Mouse (Mus musculus) embryonic stem cell, embryonic (primary cell): Measurements from ENCODE around the gene Cct3.
"Not testable (repeated sequence)": the region's sequence is repeated elsewhere in the genome, so short reads cannot be mapped to it uniquely, and the experiment has no call there.

Experiments
- CTCF ChIA-PET, 4 experiments: fragments of 300-600 bp in 2 of 4; fragments of 350-600 bp in 2 of 4; sonication (Branson Sonifier 250); formaldehyde crosslinking; loops; one replicate each; lab custom pipeline; 2022; ENCODE audit warnings: inconsistent platforms in 2 of 4; lab: Charles Lee
- POLR2A ChIA-PET, 4 experiments: fragments of 300-600 bp in 2 of 4; fragments of 350-600 bp in 2 of 4; sonication (Branson Sonifier 250); formaldehyde crosslinking; loops; one replicate each; lab custom pipeline; 2022; ENCODE audit warnings: antibody characterized with exemption in 4 of 4, inconsistent platforms in 1 of 4; lab: Charles Lee

The Cct3 gene

DNA sequence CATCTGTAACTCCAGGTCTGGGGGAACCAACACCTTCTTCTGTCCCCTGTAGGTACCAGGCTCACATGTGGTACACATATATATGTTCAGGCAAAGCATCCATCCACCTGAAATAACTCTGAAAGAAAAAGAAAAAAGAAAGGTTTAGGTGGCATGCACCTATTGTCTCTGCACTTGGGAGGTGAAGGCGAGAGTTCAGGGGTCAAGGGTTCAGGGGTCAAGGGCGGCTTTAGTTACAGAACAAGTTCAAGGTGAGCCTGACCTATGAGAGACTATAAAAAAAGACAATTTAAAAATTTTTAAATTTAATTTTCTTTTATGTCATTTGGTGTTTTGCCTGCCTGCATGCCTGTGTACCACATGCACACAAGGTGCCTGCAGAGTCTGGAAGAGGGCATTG, 16.9 kb upstream of the Cct3 start:
- ChIA-PET POLR2A (interaction anchor here in 2 of 4 experiments (0.6 to 13.2 kb wide), 6 partner anchors 7 to 292 kb away, joined by 3 to 237 read pairs (median 4); partner anchors contain the start of genes Cct3 (in 1 of the 2), Gm38392 (in 1 of the 2), Smg5 (in 1 of the 2) and Tmem79 (in 1 of the 2)), CTCF (interaction anchor here in 1 of 4 experiments (0.8 kb wide), 1 partner anchor 11 kb away, joined by 3 read pairs; no protein-coding TSS in a partner anchor)

GRCm38 (mm10) chr3:88281141-88281916, 15.6 kb upstream of the Cct3 start:
- ChIA-PET CTCF (interaction anchor here in 2 of 4 experiments (0.5 to 2.2 kb wide), 4 partner anchors 9 to 733 kb away, joined by 3 to 6 read pairs (median 3); no protein-coding TSS in a partner anchor), POLR2A (interaction anchor here in 3 of 4 experiments (0.6 to 13.2 kb wide), 40 partner anchors 4 to 883 kb away, joined by 3 to 237 read pairs (median 4); partner anchors contain the start of genes Cct3 (in 3 of the 3), Smg5 (in 3 of the 3), Tmem79 (in 3 of the 3) and Tsacc (in 3 of the 3))

DNA sequence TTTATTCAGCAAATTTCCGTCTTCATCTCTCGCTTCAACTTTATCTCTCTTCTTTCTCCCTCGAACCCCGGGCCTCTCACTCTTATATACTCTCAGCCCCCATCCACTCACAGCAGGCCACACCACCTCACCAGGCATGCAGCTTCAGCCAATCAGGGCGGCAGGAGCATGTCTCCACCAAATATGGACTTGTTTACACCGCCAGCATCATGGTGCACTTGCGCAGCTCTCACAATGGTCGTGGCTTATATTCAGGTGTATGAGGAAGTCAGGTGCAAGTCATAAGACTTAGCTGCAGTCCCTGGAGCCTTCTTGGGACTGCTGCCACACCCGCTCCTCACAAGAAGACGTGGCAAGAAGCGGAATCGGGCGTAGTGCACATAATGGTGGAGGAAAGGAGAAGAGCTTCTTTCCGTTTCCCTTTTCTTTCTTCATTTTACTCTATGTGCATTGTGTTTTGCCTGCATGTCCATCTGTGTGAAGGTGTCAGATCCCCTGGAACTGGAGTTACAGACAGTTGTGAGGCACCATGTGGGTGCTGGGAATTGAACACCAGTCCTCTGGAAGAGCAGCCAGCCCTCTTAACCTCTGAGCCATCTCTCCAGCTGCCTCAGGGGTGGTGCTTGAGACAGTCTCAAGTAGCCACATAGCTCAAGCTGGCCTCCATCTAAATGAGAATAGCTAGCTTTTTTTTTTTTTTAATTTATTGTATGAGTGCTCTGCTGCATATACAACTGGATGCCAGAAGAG, 11.9 kb upstream of the Cct3 start:
- CTCF ChIA-PET = interaction anchor here (0.5 to 1.3 kb wide), 10 partner anchors 8 to 1132 kb away, joined by 3 to 8 read pairs (median 4); partner anchors contain the start of genes Cct3 (in 2 of the 4) and Tsacc (in 2 of the 4)
- POLR2A ChIA-PET = interaction anchor here (0.5 to 12.8 kb wide), 47 partner anchors 8 to 352 kb away, joined by 3 to 237 read pairs (median 4); partner anchors contain the start of genes Cct3 (in 3 of the 4), Smg5 (in 3 of the 4), Tmem79 (in 3 of the 4) and Tsacc (in 3 of the 4)

DNA sequence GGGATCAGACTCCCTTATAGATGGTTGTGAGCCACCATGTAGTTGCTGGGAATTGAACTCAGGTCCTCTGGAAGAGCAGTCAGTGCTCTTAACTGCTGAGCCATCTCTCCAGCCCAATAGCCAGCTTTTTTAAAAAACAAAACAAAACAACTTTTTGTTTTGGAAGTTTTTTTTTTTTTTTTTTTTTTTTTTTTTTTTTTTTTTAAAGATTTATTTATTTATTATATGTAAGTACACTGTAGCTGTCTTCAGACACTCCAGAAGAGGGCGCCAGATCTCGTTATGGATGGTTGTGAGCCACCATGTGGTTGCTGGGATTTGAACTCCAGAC, 11.4 kb upstream of the Cct3 start:
- ChIA-PET POLR2A (interaction anchor here (0.6 to 12.8 kb wide), 42 partner anchors 8 to 351 kb away, joined by 3 to 237 read pairs (median 5); partner anchors contain the start of genes Cct3 (in 3 of the 4), Smg5 (in 3 of the 4), Tmem79 (in 3 of the 4) and Tsacc (in 3 of the 4)), CTCF (interaction anchor here (0.6 to 1.3 kb wide), 9 partner anchors 9 to 1097 kb away, joined by 3 to 8 read pairs (median 3); partner anchors contain the start of genes Cct3 (in 2 of the 4) and Tsacc (in 2 of the 4))

GRCm38 (mm10) chr3:88287110-88287509, 9.8 kb upstream of the Cct3 start, which contains the start of gene Gm38392:
Gm38392 (minus strand) TSS chr3:88287210.
- ChIA-PET CTCF (interaction anchor here in 3 of 4 experiments (1.4 to 2.0 kb wide), 5 partner anchors 10 to 45 kb away, joined by 3 to 6 read pairs (median 5); partner anchors contain the start of genes Cct3 (in 1 of the 3) and Tsacc (in 1 of the 3)), POLR2A (interaction anchor here in 3 of 4 experiments (1.1 to 12.8 kb wide), 13 partner anchors 10 to 284 kb away, joined by 3 to 237 read pairs (median 6); partner anchors contain the start of genes Cct3 (in 3 of the 3), Tsacc (in 3 of the 3), Glmp (in 1 of the 3) and Lmna (in 1 of the 3))

DNA sequence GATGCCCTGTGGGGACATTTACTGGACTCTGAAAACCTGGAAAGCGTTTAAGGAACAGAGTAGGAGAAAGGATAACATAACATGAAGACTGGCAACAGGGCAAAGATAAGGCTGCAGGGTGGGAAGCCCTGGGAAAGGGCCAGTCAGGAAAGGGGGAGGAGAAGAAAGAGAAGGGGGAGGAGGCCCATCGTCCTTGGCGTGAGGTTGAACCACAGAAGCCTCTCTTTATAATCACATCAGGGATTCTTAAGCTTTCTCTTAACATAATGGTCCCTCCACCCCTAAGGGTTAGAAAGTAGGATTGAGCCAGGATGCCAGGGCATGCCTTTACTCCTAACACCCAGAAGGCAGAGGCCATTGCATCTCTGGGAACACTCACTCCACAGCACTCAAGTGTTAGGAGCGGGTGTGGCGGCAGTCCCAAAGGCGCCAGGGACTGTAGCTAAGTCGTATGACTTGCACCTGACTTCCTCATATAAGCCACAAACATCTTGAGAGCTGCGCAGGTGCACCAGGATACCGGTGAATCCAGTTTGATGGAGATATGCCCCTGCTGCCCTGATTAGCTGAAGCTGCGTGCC, 8.7 kb upstream of the Cct3 start:
- ChIA-PET CTCF (interaction anchor here (0.5 to 2.0 kb wide), 8 partner anchors 8 to 46 kb away, joined by 3 to 6 read pairs (median 4); partner anchors contain the start of genes Cct3 (in 1 of the 4) and Tsacc (in 1 of the 4)), POLR2A (interaction anchor here (0.5 to 12.8 kb wide), 32 partner anchors 9 to 915 kb away, joined by 3 to 237 read pairs (median 4); partner anchors contain the start of genes Cct3 (in 4 of the 4), Tsacc (in 4 of the 4), Glmp (in 2 of the 4) and Smg5 (in 2 of the 4))

DNA sequence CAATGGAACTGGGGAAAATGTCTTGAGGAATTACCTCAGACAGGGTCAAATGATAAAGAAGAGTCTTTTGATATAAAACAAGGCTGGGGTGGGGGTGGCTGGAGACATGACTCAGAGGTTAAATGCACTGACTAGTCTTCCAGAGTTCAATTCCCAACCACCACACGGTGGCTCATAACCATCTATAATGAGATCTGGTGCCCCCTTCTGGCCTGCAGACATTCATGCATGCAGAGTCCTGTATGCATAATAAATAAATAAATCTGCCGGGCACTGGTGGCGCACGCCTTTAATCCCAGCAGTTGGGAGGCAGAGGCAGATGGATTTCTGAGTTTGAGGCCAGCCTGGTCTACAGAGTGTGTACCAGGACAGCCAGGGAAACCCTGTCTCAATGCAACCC, 4.9 kb upstream of the Cct3 start:
- ChIA-PET POLR2A (interaction anchor here in 2 of 4 experiments (0.6 to 12.8 kb wide), 6 partner anchors 14 to 147 kb away, joined by 3 to 237 read pairs (median 6); partner anchors contain the start of genes Smg5 (in 1 of the 2) and Tmem79 (in 1 of the 2)), CTCF (interaction anchor here in 1 of 4 experiments (1.2 kb wide), 1 partner anchor 46 kb away, joined by 5 read pairs; no protein-coding TSS in a partner anchor)

GRCm38 (mm10) chr3:88295272-88295671, 1.6 kb upstream of the Cct3 start:
- POLR2A ChIA-PET = not testable (repeated sequence)
- CTCF ChIA-PET = interaction anchor here in 1 of 4 experiments (1.0 kb wide), 1 partner anchor 23 kb away, joined by 3 read pairs; no protein-coding TSS in a partner anchor

GRCm38 (mm10) chr3:88296110-88296560, 781 bp upstream of the Cct3 start:
- ChIA-PET POLR2A (interaction anchor here (0.7 to 7.1 kb wide), 82 partner anchors 9 to 411 kb away, joined by 3 to 172 read pairs (median 5); partner anchors contain the start of genes Smg5 (in 4 of the 4), Tmem79 (in 4 of the 4), Glmp (in 3 of the 4) and Gm38392 (in 3 of the 4)), CTCF (interaction anchor here (0.6 to 1.3 kb wide), 10 partner anchors 9 to 259 kb away, joined by 3 to 5 read pairs (median 3); partner anchors contain the start of gene Gm38392 (in 1 of the 4))

- ChIA-PET CTCF (interaction anchor here in 3 of 4 experiments (0.6 to 1.6 kb wide), 10 partner anchors 11 to 258 kb away, joined by 3 to 5 read pairs (median 3); no protein-coding TSS in a partner anchor), POLR2A (interaction anchor here (0.6 to 7.1 kb wide), 78 partner anchors 9 to 412 kb away, joined by 3 to 172 read pairs (median 6); partner anchors contain the start of genes Smg5 (in 4 of the 4), Tmem79 (in 4 of the 4), Glmp (in 3 of the 4) and Gm38392 (in 3 of the 4))
Observed at GRCm38 (mm10) chr3:88297321-88297851, 470 bp downstream of the Cct3 start.

DNA sequence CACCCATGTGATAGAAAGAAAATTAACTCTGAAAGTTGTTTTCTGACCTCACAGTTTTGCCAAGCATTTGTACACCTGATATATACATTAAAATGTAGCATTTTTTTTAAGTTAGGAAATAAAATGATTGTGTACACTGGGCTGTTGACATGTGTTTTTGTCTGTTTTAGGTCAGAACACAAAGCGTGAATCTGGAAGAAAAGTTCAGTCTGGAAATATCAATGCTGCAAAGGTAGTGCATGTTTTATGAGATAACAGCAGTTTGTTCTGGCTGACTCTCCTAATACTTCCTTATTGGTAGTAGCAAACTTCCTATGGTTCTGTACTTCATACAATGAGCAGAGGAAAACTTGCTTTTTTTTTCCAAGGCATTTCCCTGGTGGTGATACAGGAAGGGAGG, 2.3 kb downstream of the Cct3 start:
- POLR2A ChIA-PET = interaction anchor here (0.7 to 7.1 kb wide), 14 partner anchors 14 to 196 kb away, joined by 3 to 172 read pairs (median 4); partner anchors contain the start of genes Smg5 (in 3 of the 4), Tmem79 (in 3 of the 4), Gm38392 (in 2 of the 4) and Glmp (in 1 of the 4)
- CTCF ChIA-PET = interaction anchor here in 1 of 4 experiments (0.5 kb wide), 1 partner anchor 61 kb away, joined by 3 read pairs; no protein-coding TSS in a partner anchor

GRCm38 (mm10) chr3:88324951-88325405, 28.1 kb downstream of the Cct3 start, which contains the start of gene Glmp:
Glmp (plus strand) TSS chr3:88325023.
- CTCF ChIA-PET = interaction anchor here in 1 of 4 experiments (0.6 kb wide), 1 partner anchor 175 kb away, joined by 4 read pairs; no protein-coding TSS in a partner anchor
- POLR2A ChIA-PET = interaction anchor here (0.6 to 19.7 kb wide), 45 partner anchors 9 to 1099 kb away, joined by 3 to 804 read pairs (median 4); partner anchors contain the start of genes Cct3 (in 4 of the 4), Smg5 (in 4 of the 4), Tmem79 (in 4 of the 4) and Tsacc (in 4 of the 4)

DNA sequence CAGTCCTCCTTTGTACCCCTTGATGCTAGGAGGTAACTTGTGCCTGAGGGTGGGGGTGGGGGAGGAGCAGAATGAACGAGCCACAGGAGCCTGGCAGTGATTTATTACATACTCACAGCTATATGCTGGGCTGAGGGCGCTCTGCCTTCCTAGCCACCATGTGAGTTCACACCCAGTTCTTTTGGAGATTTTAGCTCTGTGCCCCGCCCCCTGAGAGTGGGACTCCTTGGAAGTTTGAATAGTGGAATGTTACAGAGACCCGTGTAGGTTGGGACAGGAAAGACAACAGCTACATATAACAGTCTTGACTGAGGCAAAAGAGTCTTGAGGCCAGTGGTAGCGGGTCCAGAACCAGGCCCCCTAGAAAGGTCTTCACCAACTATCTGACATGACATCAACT, 32.0 kb downstream of the Cct3 start:
- ChIA-PET CTCF (interaction anchor here in 2 of 4 experiments (0.6 to 1.0 kb wide), 4 partner anchors 31 to 154 kb away, joined by 3 read pairs; no protein-coding TSS in a partner anchor), POLR2A (interaction anchor here (0.6 to 19.7 kb wide), 12 partner anchors 8 to 52 kb away, joined by 3 to 804 read pairs (median 6); partner anchors contain the start of genes Cct3 (in 2 of the 4), Smg5 (in 2 of the 4), Tmem79 (in 2 of the 4) and Tsacc (in 2 of the 4))

GRCm38 (mm10) chr3:88331282-88331681, 34.4 kb downstream of the Cct3 start:
- ChIA-PET CTCF (interaction anchor here (0.6 to 1.9 kb wide), 12 partner anchors 11 to 1392 kb away, joined by 3 to 7 read pairs (median 4); partner anchors contain the start of gene Lmna (in 1 of the 4)), POLR2A (interaction anchor here in 3 of 4 experiments (0.6 to 32.7 kb wide), 17 partner anchors 9 to 1477 kb away, joined by 3 to 943 read pairs (median 4); partner anchors contain the start of genes Cct3 (in 2 of the 3), Tsacc (in 2 of the 3), Glmp (in 1 of the 3) and Paqr6 (in 1 of the 3))
